Mouse (Mus musculus): ENCODE results near the gene Nmnat2.

Gene Nmnat2

DNA sequence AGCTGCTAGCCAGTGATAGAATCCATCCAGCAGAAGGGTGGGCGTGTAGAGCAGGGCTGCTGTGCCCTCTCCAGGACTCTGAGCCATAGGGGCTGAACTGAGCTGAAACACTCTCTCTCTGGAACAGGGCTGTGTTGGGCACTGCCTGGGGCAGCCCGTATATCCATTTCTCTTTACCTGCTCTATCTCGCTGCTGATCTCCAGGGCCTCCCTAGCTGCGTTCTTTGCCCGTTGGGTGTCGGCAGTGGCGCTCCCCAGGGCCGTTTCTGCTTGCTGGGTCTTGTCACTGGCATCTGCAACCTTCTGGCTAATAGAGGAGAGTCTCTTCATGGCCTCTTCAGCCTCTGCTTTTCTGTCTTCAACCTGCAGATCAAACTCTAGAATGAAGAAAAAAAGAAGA, 174.0 kb downstream of the Nmnat2 start:
- no peak for DNase-seq

DNA sequence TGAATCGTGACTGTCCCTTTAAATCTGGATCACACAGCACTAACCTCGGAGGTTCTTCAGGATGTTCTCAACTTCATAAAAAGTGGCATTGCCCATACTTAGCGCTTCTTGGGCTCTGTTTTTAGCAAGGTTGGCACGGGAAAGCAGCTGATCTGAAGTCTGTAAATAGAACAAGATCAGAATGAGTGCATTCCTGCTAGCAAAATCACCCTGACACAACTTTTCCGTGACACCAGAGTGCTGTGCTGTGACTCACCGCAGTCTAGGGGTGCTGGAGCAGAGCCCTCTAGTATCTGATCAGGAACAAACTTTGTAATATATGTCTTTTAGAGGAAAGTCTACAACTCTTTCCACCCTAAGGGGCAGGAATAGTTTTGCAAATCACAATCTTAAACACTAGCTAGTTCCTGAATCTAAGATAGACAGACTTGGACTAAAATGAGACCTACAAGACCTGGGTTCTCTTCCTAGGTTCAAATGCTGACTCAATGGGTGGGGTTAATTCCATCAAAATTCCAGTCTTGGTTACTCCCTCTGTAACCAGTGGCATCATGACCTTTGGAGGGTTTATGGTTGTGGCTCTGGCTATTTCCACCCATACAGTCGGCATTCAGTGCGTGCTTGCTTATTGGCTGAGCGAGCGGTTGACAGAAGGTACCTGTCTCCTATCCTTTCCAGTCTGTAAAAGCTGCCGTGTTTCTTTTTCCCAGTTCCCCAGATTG, 175.4 kb downstream of the Nmnat2 start:
- DNase-seq, result peak; percentile 32

DNA sequence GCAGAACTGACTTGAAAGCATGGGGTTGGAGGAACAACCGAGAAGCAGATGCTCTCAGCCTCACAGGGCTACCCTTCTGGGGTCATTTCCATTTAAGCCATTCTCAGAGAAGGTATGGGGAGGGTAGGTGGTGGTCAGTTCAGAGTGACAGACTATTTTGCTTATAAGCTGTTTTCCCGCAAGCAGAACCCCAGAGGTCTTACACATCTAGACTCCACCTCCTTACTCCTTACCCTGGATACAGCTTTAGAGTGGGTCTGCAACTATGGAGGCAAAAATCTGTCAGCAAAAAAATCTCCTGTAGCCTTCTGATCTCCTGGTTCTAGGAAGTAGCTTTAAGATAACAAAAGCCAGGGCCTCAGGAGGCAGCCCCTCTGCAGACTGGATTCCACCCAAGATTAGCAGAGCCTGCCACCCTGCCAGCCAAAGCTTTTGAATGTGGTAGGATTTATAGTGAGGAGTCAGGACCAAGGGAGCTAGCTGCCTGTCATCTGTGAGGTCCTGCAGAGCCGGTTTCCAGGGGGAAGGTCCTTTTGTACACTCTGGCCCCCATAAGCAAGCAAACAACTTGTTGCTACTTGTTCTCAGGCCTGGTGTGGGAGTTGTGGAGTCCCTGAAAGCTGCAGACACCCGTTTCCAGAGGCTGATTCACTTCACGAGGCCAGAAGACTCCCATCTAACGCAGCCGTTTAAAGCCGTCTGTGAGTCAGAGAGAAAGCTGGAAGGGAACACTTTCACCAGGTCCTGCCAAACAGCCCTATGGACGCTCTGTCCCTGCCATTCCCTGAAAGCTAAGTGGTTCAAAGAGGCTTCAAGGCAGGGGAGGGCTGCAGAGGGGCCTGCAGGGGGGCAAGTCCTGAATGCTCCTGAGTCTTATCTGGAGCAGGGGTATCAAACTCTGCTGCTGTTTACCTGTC, 179.3 kb downstream of the Nmnat2 start:
- DNase-seq, result no peak

DNA sequence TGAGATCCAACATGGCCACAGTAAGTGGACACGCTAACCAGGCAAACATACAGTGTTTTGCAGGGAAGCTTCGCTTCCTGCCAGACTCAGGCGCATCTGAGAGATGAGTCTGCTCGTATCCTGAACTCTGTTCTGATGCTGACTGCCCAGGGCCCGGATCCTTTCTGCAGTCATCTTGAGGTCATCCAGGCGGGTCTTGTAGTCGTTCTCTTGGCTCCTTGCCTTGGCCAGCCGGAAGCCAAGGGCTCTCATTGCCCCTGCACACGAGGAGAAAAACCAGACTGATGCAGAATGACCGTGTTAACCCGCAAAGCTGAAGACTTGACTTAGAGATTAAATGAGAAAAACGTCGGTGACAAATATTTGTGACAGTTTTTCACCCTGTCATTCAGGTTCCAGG, 181.9 kb downstream of the Nmnat2 start:
- no peak for DNase-seq

DNA sequence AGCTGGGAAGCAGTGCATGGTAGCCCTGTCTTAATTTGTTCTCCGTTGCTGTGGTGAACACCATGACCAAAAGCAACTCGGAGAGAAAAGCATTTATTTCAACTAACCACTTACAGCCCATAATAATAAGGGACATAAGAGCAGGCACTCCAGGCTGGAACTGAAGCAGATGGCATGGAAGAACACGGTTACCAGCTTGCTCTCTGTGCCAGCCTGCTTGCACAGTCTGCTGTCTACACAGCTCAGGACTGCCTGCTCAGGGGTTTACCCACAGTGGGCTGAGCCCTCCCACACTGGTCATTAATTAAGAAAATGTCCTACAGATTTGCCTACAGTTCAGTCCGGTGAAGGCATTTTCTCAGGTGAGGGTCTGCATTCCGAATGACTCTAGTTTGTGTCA, 183.7 kb downstream of the Nmnat2 start:
- no peak for DNase-seq

DNA sequence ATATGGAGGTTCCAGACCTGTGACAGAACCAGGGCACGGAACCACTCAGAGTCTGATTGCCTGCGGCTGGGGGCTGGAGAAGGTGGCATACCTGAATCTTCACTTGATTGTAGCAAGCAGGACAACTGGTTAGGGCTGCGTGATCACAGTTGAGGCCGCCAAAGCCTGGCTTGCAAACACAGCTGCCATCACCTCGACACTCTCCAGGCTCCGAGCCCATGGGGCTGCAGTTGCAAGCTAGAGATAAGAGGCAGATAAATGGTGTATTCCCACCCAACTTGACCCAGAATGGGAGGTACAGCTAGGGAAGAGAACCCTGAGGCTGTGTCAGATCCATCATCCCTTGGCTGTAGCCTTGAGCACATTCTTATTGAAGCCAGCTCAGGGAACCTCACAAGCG, 184.8 kb downstream of the Nmnat2 start:
- DNase-seq, result no peak

DNA sequence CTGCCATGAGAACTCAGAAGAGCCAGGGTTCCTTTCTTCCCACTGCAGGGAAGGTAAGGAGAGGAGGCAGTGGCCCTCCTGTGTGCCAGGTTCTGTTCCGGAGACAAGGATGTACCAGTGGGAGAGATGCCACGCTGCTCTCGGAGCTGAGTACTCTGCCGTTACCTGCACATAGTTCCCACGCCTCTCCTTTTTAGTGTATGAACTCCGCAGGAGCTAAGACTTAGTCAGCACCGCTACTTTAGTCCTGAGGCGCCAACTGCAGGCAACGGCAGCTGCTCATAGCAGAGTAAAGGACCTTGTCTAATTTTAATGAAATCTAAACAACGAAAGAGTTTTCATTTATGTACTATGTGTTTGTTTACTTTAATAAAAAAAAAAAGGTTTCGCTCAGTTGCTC, 185.5 kb downstream of the Nmnat2 start:
- DNase-seq, result no peak

DNA sequence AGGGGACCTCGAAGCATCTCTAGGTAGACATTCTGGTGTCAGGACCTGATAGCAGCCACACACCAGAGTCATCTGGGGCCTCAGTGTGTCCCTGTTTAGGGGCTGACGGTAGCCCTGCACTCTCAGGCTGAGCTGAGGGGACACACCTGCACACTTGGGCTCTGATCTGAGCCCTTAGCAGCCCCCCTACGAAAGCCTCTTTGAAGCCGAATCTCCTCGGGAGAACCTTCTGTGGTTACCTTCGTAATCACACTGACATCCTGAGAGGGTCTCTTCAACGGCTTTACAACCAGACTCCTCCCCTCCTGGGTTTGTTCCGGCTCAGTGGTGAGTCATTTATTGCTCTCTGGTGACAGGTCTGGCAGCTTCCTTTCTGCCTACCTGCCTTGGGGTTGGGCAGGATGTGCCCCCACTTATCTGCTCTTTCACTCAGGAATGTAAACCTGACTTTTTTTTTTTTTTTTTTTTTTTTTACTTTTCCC, 186.0 kb downstream of the Nmnat2 start:
- no peak for DNase-seq

DNA sequence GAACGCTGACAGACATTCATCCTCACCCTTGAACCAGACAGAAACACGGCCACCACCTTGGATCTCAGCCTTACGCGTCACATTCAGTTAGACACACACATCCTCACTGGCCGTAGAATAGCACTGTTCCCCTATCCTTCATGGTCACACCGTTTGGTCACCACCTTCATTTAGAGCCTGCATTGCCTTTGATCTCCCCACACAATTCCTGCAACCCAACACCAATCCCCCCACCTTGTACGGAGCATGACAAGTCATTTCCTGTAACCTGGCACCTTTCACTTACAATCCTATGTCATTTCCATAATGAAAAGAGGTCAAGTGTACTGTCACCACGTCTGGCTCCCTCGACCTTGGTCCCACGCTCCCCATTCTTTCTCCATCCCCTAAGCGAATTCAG, 189.2 kb downstream of the Nmnat2 start:
- DNase-seq, result no peak

DNA sequence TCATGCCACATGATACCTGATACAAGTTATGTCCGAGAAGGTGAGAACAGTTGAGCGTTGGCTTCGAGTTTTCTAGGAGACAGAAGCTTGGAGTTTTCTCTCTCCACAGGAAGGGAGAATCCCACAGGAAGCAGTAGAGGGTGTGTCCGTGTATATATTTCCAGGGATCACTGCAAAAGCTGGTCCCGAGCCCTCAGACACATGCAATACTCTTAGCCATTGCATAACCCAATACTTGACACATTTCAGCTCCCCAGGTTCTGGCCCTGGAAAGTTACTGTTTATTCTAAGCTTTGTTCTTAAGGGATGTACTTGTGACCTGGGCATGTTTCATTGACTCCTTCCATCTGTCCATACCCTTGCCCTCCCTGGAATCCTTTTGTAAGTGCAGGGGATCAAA, 191.0 kb downstream of the Nmnat2 start:
- no peak for DNase-seq

DNA sequence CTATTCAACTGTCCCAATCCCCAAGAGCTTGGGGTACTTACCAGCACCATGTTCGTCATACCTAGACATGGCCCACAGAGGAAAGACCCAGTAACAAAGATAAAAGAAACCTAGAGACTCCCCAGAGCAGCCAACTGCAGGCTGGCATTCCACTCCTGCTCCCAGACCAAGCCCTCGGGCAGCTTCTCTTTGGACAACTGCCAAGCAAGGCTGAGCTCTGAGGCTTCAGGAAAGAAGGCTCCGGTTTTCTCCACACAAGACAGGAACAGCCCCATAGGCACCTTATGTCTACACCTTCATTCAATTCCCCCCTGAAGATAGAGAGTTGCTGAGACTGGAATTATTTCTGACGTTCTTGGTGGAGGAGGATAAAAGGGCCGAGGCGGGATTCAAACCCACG, 197.8 kb downstream of the Nmnat2 start:
- no peak for DNase-seq

DNA sequence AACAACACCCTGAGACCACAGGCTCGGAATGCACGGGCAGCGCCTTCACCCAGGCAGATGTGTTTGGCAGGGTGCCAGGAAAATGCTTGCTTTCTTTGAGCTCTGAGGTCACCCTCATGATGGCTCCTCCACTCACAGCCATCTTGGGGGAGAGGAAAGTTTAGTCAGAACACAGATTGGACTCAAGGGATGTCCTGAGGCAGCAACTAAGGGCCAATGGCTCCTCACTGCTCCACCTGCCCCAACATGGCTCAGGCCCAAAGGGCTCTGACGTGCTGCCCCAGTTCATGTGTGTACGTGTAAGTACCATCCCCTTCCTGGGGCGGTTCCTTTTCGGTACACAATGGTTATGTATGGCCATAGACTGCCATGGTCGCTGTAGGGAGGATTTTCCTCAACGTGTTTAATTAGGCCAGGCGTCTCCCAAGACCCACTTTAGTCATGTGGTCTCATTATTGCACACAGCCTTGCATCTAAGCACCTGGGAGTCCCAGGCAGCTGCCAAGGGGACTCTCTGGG, 198.9 kb downstream of the Nmnat2 start:
- DNase-seq, result no peak

DNA sequence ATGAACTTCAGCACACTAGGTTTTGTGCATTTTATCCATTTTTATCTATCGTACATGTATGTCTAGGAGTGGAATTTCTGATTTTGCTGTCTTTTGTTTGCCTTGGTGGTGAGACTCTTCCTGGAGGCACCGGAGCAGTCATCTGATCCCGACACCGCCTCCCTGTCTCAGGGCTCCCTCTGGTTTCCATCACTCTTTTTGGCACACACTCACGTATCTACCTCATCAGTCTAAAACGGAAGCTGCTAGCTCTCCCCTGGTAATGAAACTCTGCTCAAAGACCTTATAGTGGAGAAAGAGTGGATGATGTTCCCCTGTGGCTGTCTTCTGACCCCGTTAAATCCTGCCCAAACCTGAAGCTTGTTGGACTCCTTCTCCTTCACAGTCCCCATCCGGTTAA, 200.6 kb downstream of the Nmnat2 start:
- no peak for DNase-seq

DNA sequence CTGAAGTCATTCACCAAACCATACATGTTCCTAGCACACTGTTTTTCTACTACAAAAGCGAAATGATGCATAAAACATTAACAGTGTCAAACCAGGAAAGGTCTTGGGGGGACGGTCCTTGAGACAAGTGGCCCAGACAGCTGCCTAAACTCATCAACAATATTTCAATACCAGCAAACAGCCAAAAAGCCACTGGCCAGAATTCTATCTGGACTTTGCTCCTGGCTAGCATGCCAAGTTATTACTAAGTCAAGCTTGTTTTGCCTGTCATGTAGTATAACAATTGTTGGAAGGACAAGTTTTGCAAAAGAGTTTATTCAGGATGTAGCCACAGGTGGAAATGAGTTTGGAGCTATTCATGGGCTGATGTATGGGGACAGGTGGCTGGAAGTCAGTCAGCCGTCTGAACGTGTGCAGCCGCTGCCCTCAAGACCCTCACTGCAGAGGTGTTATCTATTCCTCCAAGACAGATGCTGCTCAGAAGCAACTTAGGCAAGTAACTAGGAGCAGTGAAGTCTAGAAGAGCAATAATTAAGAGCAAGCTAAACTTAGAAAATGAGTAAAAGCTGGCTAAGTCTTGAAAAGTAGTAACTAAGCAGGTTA, 202.3 kb downstream of the Nmnat2 start:
- DNase-seq, result no peak

DNA sequence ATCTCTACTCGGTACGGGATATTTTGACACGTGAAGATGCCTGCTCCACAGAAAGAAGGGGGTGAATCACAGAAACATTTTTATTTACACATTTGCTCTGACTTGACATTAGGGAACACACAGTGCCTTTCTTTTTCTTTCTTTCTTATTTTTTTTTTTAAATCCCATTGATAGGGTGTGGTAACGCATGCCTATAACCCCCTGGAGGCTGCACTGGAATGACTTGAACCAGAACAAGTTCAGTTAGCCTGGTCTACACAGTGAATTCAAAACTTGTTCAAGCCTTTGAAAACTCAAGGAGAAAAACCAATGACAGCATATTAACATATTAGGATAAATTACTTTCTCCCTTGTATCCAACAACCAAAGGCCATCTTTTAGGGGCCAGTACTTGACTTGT, 204.3 kb downstream of the Nmnat2 start:
- no peak for DNase-seq

DNA sequence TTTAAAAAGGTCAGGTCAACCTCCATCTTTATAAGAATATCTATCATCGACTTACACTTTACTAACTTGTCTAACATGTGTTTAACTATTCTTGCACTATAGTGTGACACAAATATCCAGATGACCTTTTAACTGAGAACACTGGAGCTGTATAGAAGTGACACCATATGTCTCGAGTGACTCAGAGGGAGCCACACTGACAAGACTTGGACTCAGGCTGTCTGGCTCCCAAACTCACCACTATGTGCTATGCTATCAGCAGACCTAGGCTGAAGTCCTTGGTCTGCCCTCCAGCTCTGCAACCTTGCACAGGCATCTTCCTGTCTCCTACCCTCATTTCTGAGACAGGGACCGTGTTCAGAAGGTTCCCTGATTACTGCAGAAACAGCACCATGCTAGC, 209.0 kb downstream of the Nmnat2 start:
- DNase-seq, result no peak

DNA sequence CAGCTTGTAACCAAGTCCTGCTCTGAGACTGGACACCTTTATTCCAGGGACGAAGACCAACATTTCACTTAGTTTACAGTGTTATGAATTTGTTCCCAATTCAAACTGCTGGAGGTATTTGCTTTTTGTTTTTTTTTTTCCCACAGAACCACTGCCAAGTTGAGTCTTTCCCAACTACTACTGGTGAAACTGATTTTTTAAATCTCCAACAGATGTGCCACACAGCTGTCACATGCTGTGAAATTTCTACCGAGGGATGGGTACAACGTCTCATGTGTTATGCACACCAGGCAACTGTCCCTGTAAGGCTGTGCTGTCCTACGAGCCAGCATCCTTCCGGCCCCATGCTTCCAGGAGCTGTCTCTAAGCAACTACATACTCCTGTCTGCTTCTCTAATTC, 213.5 kb downstream of the Nmnat2 start:
- no peak for DNase-seq
